Mouse (Mus musculus) c-Kit-positive CD71-positive TER-119-positive erythroid progenitor cells, embryonic 14.5 days (primary cell): ENCODE data around the gene Myo9a.
A peak's percentile ranks its signal among the peaks of the same experiment; 100 is the strongest.

Source experiments
- DNase-seq: peaks from one replicate; pipeline ENCODE4 v3.0.0-alpha.2; 2013; ENCODE audit warnings: low spot score

Gene Myo9a

GRCm38 (mm10) chr9:59750267-59751065, at the start of gene Myo9a, which contains the start of gene Senp8:
Gene Myo9a (plus strand): TSS chr9:59750896.
Gene Senp8 (minus strand): TSS chr9:59750710.
- peak; percentile 98 for DNase-seq

- no peak for DNase-seq
These were observed 49.6 kb upstream of the Myo9a start for GRCm38 (mm10) chr9:59701094-59701493.

- no peak for DNase-seq
These were observed 47.6 kb upstream of the Myo9a start for GRCm38 (mm10) chr9:59703099-59703498.

- no peak for DNase-seq
These were observed 43.6 kb upstream of the Myo9a start for GRCm38 (mm10) chr9:59706850-59707825.

GRCm38 (mm10) chr9:59709225-59709624, 41.5 kb upstream of the Myo9a start:
- no peak for DNase-seq

- DNase-seq, result no peak
These were observed 34.3 kb upstream of the Myo9a start for GRCm38 (mm10) chr9:59716275-59716898.

GRCm38 (mm10) chr9:59718237-59718636, 32.5 kb upstream of the Myo9a start:
- no peak for DNase-seq

GRCm38 (mm10) chr9:59721144-59721543, 29.6 kb upstream of the Myo9a start:
- no peak for DNase-seq

GRCm38 (mm10) chr9:59723096-59723657, 27.5 kb upstream of the Myo9a start:
- DNase-seq, result peak; percentile 78

GRCm38 (mm10) chr9:59723791-59724442, 26.8 kb upstream of the Myo9a start:
- DNase-seq, result no peak

- no peak for DNase-seq
These were observed 25.2 kb upstream of the Myo9a start for GRCm38 (mm10) chr9:59725515-59725914.

- no peak for DNase-seq
These were observed 23.0 kb upstream of the Myo9a start for GRCm38 (mm10) chr9:59727569-59728286.

- DNase-seq, result no peak
These were observed 19.6 kb upstream of the Myo9a start for GRCm38 (mm10) chr9:59731136-59731535.

GRCm38 (mm10) chr9:59733075-59733474, 17.6 kb upstream of the Myo9a start:
- no peak for DNase-seq

GRCm38 (mm10) chr9:59735394-59735793, 15.3 kb upstream of the Myo9a start:
- DNase-seq, result no peak

GRCm38 (mm10) chr9:59740593-59740992, 10.1 kb upstream of the Myo9a start:
- no peak for DNase-seq

GRCm38 (mm10) chr9:59743903-59744302, 6.8 kb upstream of the Myo9a start:
- DNase-seq, result no peak

GRCm38 (mm10) chr9:59748387-59748786, 2.3 kb upstream of the Myo9a start:
- DNase-seq, result no peak

- DNase-seq, result no peak
These were observed 1.7 kb upstream of the Myo9a start for GRCm38 (mm10) chr9:59748969-59749368.

GRCm38 (mm10) chr9:59749581-59750265, 973 bp upstream of the Myo9a start:
- DNase-seq, result no peak
